Mouse (Mus musculus) liver, postnatal 0 days (tissue): ENCODE measurements around the gene Pgc.

ENCODE experiments used
- CTCF ChIP-seq: sonication (generic); IDR thresholded peaks from 2 replicates; pipeline ENCODE4 v1.5.1; 2016; ENCODE audit warnings: antibody characterized with exemption, low read depth
- EP300 ChIP-seq: IDR thresholded peaks from 2 replicates; pipeline ENCODE4 v1.6.1; 2016; ENCODE audit warnings: antibody characterized with exemption, low read depth, mild to moderate bottlenecking

GRCm38 (mm10) chr17:47759702-47760410, 33.2 kb downstream of the Pgc start:
- TF ChIP-seq EP300 (no peak), CTCF (peak; percentile 34)
